Mouse (Mus musculus): ENCODE data around the gene Vps13d. TPM values are rescaled to one million over a fixed set of nuclear protein-coding genes. Genes with fewer than 3 reads are reported as not detected.

Gene Vps13d
- polyA plus RNA-seq, 1 experiment from 2014 or later = 6.6 TPM

- no peaks in the 10 kb centered on the region for H3K9me3 ChIP-seq
- peak overlapping the region; percentile 86 for H3K27ac ChIP-seq (replicated peaks)
- ATAC-seq (ENCODE audit: extremely low read depth, insufficient number of reproducible peaks, low FRiP score, low TSS enrichment) = no peak
- H3K4me2 ChIP-seq = peak overlapping the region; percentile 39
- WGBS = 53% methylated on average over 1 of the region's 1 CpGs
- peak overlapping the region; percentile 8; the same call in 1 of the 2 replicates for H3K9ac ChIP-seq
- H3K4me1 ChIP-seq = peaks cover 38% of the 10 kb centered on the region
- H3K4me3 ChIP-seq = no peak overlapping the region
- H3K36me3 ChIP-seq = peaks cover 24% of the 10 kb centered on the region
- H3K27me3 ChIP-seq (replicated peaks) = 0 out of 2 replicates have a peak, but pooled peaks cover 6% of the 10 kb centered on the region
Observed at GRCm38 (mm10) chr4:144929811-144930221, 265.0 kb downstream of the Vps13d start.

GRCm38 (mm10) chr4:144928693-144929436 lies 265.9 kb downstream of the Vps13d start:
- Histone ChIP-seq H3K36me3 (peaks cover 25% of the 10 kb centered on the region), H3K4me1 (peaks cover 38% of the 10 kb centered on the region), H3K4me3 (no peak overlapping the region), H3K27ac (replicated peaks) (no peak overlapping the region), H3K9ac (no peak overlapping the region), H3K4me2 (no peak overlapping the region), H3K27me3 (replicated peaks) (0 out of 2 replicates have a peak, but pooled peaks cover 6% of the 10 kb centered on the region), H3K9me3 (no peaks in the 10 kb centered on the region)
- WGBS = 73% methylated on average over 5 of the region's 5 CpGs
- ATAC-seq (ENCODE audit: extremely low read depth, insufficient number of reproducible peaks, low FRiP score, low TSS enrichment) = no peak

Other genes starting within 250 kb of the Vps13d start
- gene Tnfrsf1b, start 51.9 kb upstream of the Vps13d start, polyA plus RNA-seq (2015; fragmentation: Nextera tagmentation; extraction: Ambion mirVana) = 2.7 and 3.0 TPM in 2 replicates
- gene Tnfrsf8, start 120.2 kb upstream of the Vps13d start, polyA plus RNA-seq (2015; fragmentation: Nextera tagmentation; extraction: Ambion mirVana) = 0.07 TPM in 1 of 2 replicates, not detected in the other